Mouse (Mus musculus) hindbrain, embryonic 12.5 days (tissue): Measurements from ENCODE around the gene Jagn1. TPM values are rescaled to one million over a fixed set of nuclear protein-coding genes. Genes with fewer than 3 reads are reported as not detected.

Experiments
- ATAC-seq: fragments of 200-750 bp; cut with Nextera tagmentation; 2 replicates; pipeline ENCODE4 v1.8.0; 2017; ENCODE audit warnings: moderate TSS enrichment; ENCODE audit not compliant: low FRiP score
- H3K27ac ChIP-seq: fragments of 300-500 bp; sonication (generic); 2 replicates; pipeline ENCODE4 v1.5.1; 2016; ENCODE audit warnings: mild to moderate bottlenecking
- H3K27me3 ChIP-seq: fragments of 300-500 bp; sonication (generic); 2 replicates; pipeline ENCODE4 v1.6.1; 2016; ENCODE audit warnings: mild to moderate bottlenecking
- H3K36me3 ChIP-seq: fragments of 300-500 bp; sonication (generic); 2 replicates; pipeline ENCODE4 v1.6.1; 2016; ENCODE audit warnings: mild to moderate bottlenecking
- H3K4me1 ChIP-seq: fragments of 300-500 bp; sonication (generic); 2 replicates; pipeline ENCODE4 v1.6.1; 2016
- H3K4me2 ChIP-seq: fragments of 300-500 bp; sonication (generic); replicated peaks from 2 replicates; pipeline ENCODE4 v1.6.1; 2016; ENCODE audit warnings: mild to moderate bottlenecking
- H3K4me3 ChIP-seq: fragments of 300-500 bp; sonication (generic); 2 replicates; pipeline ENCODE4 v1.5.1; 2016; ENCODE audit warnings: mild to moderate bottlenecking
- H3K9ac ChIP-seq: fragments of 300-500 bp; sonication (generic); 2 replicates; pipeline ENCODE4 v1.6.1; 2016; ENCODE audit warnings: mild to moderate bottlenecking, moderate library complexity
- H3K9me3 ChIP-seq: fragments of 300-500 bp; sonication (generic); replicated peaks from 2 replicates; pipeline ENCODE4 v1.6.1; 2016; ENCODE audit warnings: mild to moderate bottlenecking
- WGBS: fragments of 180-500 bp; shearing (Covaris S2); methylation state at CpG from one replicate; pipeline ENCODE4 v1.1.7; 2016; 5-methylcytosine and 5-hydroxymethylcytosine counted together
- polyA plus RNA-seq: library from polyadenylated mRNA; unstranded; fragments of >200 nt; fragmentation: Nextera tagmentation; extraction: Ambion mirVana; gene quantifications from 2 replicates; pipeline ENCODE4 v1.2.1, GENCODE M21; 2016

The Jagn1 gene
- polyA plus RNA-seq, 1 experiment from 2014 or later: 71.3 TPM

GRCm38 (mm10) chr6:113480555-113481373, 38.4 kb downstream of the Jagn1 start:
- Histone ChIP-seq H3K36me3 (no peaks in the 10 kb centered on the region), H3K9me3 (no peaks in the 10 kb centered on the region), H3K9ac (no peak overlapping the region), H3K4me1 (peaks cover 30% of the 10 kb centered on the region), H3K4me2 (no peak overlapping the region), H3K27me3 (peaks cover 16% of the 10 kb centered on the region), H3K27ac (no peak overlapping the region), H3K4me3 (no peak overlapping the region)
- ATAC-seq: no peak
- WGBS: 64% methylated on average over 18 of the region's 18 CpGs

- WGBS: 2% methylated on average over 65 of the region's 65 CpGs
- Histone ChIP-seq H3K27ac (peak overlapping the region; percentile 87), H3K9me3 (no peaks in the 10 kb centered on the region), H3K36me3 (peaks cover 8% of the 10 kb centered on the region), H3K4me1 (peaks cover 39% of the 10 kb centered on the region), H3K9ac (peak overlapping the region; percentile 81), H3K4me2 (peak overlapping the region; percentile 84), H3K4me3 (peak overlapping the region; percentile 52), H3K27me3 (peaks cover 16% of the 10 kb centered on the region)
- ATAC-seq: peak; percentile 71
These were observed 40.2 kb downstream of the Jagn1 start for GRCm38 (mm10) chr6:113482477-113483099.

- H3K9ac ChIP-seq: peak within 1 kb of the TSS; percentile 81
- peak; percentile 96 for ATAC-seq
- H3K4me2 ChIP-seq: peak within 1 kb of the TSS; percentile 84
- H3K27ac ChIP-seq: peak within 1 kb of the TSS; percentile 87
- peaks cover 16% of the 10 kb centered on the region for H3K27me3 ChIP-seq
- peaks cover 13% of the 10 kb centered on the region for H3K36me3 ChIP-seq
- no peaks in the 10 kb centered on the region for H3K9me3 ChIP-seq
- peaks cover 39% of the 10 kb centered on the region for H3K4me1 ChIP-seq
- WGBS: under 1% methylated on average over 26 of the region's 26 CpGs
- peak within 1 kb of the TSS; percentile 52 for H3K4me3 ChIP-seq
These were observed 40.8 kb downstream of the Jagn1 start, which contains the start of gene Creld1 for GRCm38 (mm10) chr6:113483100-113483615. Gene Creld1 (plus strand): TSS chr6:113483297.

GRCm38 (mm10) chr6:113483729-113484128, 41.4 kb downstream of the Jagn1 start:
- H3K4me1 ChIP-seq: peaks cover 39% of the 10 kb centered on the region
- H3K36me3 ChIP-seq: peaks cover 19% of the 10 kb centered on the region
- H3K9ac ChIP-seq: peak overlapping the region; percentile 81
- WGBS: 11% methylated on average over 10 of the region's 10 CpGs
- ATAC-seq: peak; percentile 57
- H3K27ac ChIP-seq: peak overlapping the region; percentile 87
- peaks cover 16% of the 10 kb centered on the region for H3K27me3 ChIP-seq
- peak overlapping the region; percentile 84 for H3K4me2 ChIP-seq
- peak overlapping the region; percentile 52 for H3K4me3 ChIP-seq
- no peaks in the 10 kb centered on the region for H3K9me3 ChIP-seq

GRCm38 (mm10) chr6:113487125-113487576, 44.8 kb downstream of the Jagn1 start:
- Histone ChIP-seq H3K27ac (no peak overlapping the region), H3K9ac (no peak overlapping the region), H3K27me3 (peaks cover 6% of the 10 kb centered on the region), H3K9me3 (no peaks in the 10 kb centered on the region), H3K4me3 (no peak overlapping the region), H3K4me2 (no peak overlapping the region), H3K36me3 (peaks cover 48% of the 10 kb centered on the region), H3K4me1 (peaks cover 36% of the 10 kb centered on the region)
- ATAC-seq: no peak
- 67% methylated on average over 7 of the region's 7 CpGs for WGBS

- no peak overlapping the region for H3K4me3 ChIP-seq
- H3K27ac ChIP-seq: no peak overlapping the region
- no peak overlapping the region for H3K9ac ChIP-seq
- H3K4me2 ChIP-seq: no peak overlapping the region
- no peaks in the 10 kb centered on the region for H3K9me3 ChIP-seq
- H3K27me3 ChIP-seq: no peaks in the 10 kb centered on the region
- ATAC-seq: no peak
- 96% methylated on average over 14 of the region's 14 CpGs for WGBS
- H3K4me1 ChIP-seq: peaks cover 27% of the 10 kb centered on the region
- H3K36me3 ChIP-seq: peaks cover 50% of the 10 kb centered on the region
These were observed 47.0 kb downstream of the Jagn1 start for GRCm38 (mm10) chr6:113489410-113489809.

GRCm38 (mm10) chr6:113492101-113492864, 49.9 kb downstream of the Jagn1 start:
- peaks cover 45% of the 10 kb centered on the region for H3K36me3 ChIP-seq
- 79% methylated on average over 24 of the region's 24 CpGs for WGBS
- no peak overlapping the region for H3K27ac ChIP-seq
- peaks cover 15% of the 10 kb centered on the region for H3K27me3 ChIP-seq
- no peak overlapping the region for H3K4me3 ChIP-seq
- no peak for ATAC-seq
- H3K9me3 ChIP-seq: no peaks in the 10 kb centered on the region
- no peak overlapping the region for H3K9ac ChIP-seq
- peaks cover 21% of the 10 kb centered on the region for H3K4me1 ChIP-seq
- H3K4me2 ChIP-seq: no peak overlapping the region

GRCm38 (mm10) chr6:113494258-113494788, 52.0 kb downstream of the Jagn1 start:
- WGBS: 1% methylated on average over 54 of the region's 54 CpGs
- Histone ChIP-seq H3K4me2 (peak overlapping the region; percentile 59), H3K27ac (peak overlapping the region; percentile 48; the same call in 1 of the 2 replicates), H3K9me3 (no peaks in the 10 kb centered on the region), H3K4me3 (peak overlapping the region; percentile 39), H3K9ac (peak overlapping the region; percentile 56), H3K27me3 (peaks cover 15% of the 10 kb centered on the region), H3K4me1 (peaks cover 19% of the 10 kb centered on the region), H3K36me3 (peaks cover 30% of the 10 kb centered on the region)
- ATAC-seq: peak; percentile 80

- Histone ChIP-seq H3K36me3 (peaks cover 22% of the 10 kb centered on the region), H3K4me2 (peak overlapping the region; percentile 59), H3K9me3 (no peaks in the 10 kb centered on the region), H3K4me1 (peaks cover 19% of the 10 kb centered on the region), H3K27ac (no peak overlapping the region), H3K9ac (peak overlapping the region; percentile 23; the same call in 1 of the 2 replicates), H3K27me3 (peaks cover 15% of the 10 kb centered on the region), H3K4me3 (peak overlapping the region; percentile 39)
- peak; percentile 24 for ATAC-seq
- WGBS: 50% methylated on average over 28 of the region's 28 CpGs
These were observed 52.8 kb downstream of the Jagn1 start for GRCm38 (mm10) chr6:113495071-113495675.
